Mouse (Mus musculus) CH12.LX (cell line): ENCODE data around the gene Ift43. TPM values are rescaled to one million over a fixed set of nuclear protein-coding genes. Genes with fewer than 3 reads are reported as not detected.

Experiments used
- DNase-seq: peaks from one replicate; pipeline ENCODE4 v3.0.0-alpha.2; 2013; ENCODE audit errors: extremely low read depth
- H3K27ac ChIP-seq: 2 replicates; pipeline ENCODE4 v1.5.1; 2012; ENCODE audit warnings: low read depth, mild to moderate bottlenecking, control low read depth, moderate library complexity; ENCODE audit not compliant: insufficient read depth
- H3K27me3 ChIP-seq: replicated peaks from 2 replicates; pipeline ENCODE3; 2012; ENCODE audit warnings: inconsistent platforms
- H3K36me3 ChIP-seq, 2 experiments: replicated peaks in 1 of 2; 2 replicates each; pipeline versions ENCODE3 to v1.6.1; 2012; ENCODE audit warnings: inconsistent platforms in 1 of 2, low read length in 1 of 2, mild to moderate bottlenecking in 1 of 2, mixed read lengths in 1 of 2, moderate library complexity in 1 of 2; ENCODE audit not compliant: control insufficient read depth in 1 of 2, insufficient read depth in 1 of 2
- H3K4me1 ChIP-seq, 2 experiments: 2 replicates each; pipeline ENCODE4 v1.6.1; 2012; ENCODE audit warnings: inconsistent platforms in 1 of 2, moderate library complexity in 1 of 2; ENCODE audit not compliant: insufficient read depth in 2 of 2, control insufficient read depth in 1 of 2
- H3K4me2 ChIP-seq: 2 replicates; pipeline ENCODE4 v1.6.1; 2012; ENCODE audit warnings: low read depth, mild to moderate bottlenecking, control low read depth; ENCODE audit not compliant: poor library complexity, insufficient read depth, severe bottlenecking
- H3K4me3 ChIP-seq, 3 experiments: fragments of 150-350 bp in 1 of 3; sonication (generic) in 1 of 3; replicated peaks in 1 of 3; 2 replicates each; pipeline versions ENCODE3 to v1.5.1; 2011 to 2012; ENCODE audit warnings: low read depth in 2 of 3, low read length in 2 of 3, mild to moderate bottlenecking in 2 of 3, moderate library complexity in 2 of 3, control low read depth in 1 of 3, improper control_type of control experiment in 1 of 3, inconsistent platforms in 1 of 3, mixed read lengths in 1 of 3; ENCODE audit not compliant: poor library complexity in 1 of 3
- H3K79me2 ChIP-seq: replicated peaks from 2 replicates; pipeline ENCODE4 v1.6.1; 2012; ENCODE audit warnings: mild to moderate bottlenecking, moderate library complexity; ENCODE audit not compliant: control insufficient read depth, poor library complexity, insufficient read depth, severe bottlenecking; ENCODE audit errors: extremely low read depth
- H3K9ac ChIP-seq: 2 replicates; pipeline ENCODE4 v1.6.1; 2012; ENCODE audit warnings: low read depth, mild to moderate bottlenecking, control low read depth, moderate library complexity; ENCODE audit not compliant: insufficient read depth
- H3K9me3 ChIP-seq: replicated peaks from 2 replicates; pipeline ENCODE3; 2012; ENCODE audit warnings: low read length, inconsistent platforms, mixed read lengths
- CHD2 ChIP-seq: IDR thresholded peaks from 2 replicates; pipeline ENCODE4 v1.6.1; 2011; ENCODE audit warnings: low read length, improper control_type of control experiment
- E2F4 ChIP-seq: IDR thresholded peaks from 2 replicates; pipeline ENCODE4 v1.6.1; 2011; ENCODE audit warnings: low read depth, low read length, improper control_type of control experiment; ENCODE audit not compliant: insufficient replicate concordance
- ETS1 ChIP-seq: conservative IDR thresholded peaks from 2 replicates; pipeline ENCODE4 v1.6.1; 2012; ENCODE audit warnings: low read depth, mild to moderate bottlenecking, inconsistent platforms, low read length, improper control_type of control experiment, moderate library complexity
- IRF4 ChIP-seq: IDR thresholded peaks from 2 replicates; pipeline ENCODE4 v1.6.1; 2014; ENCODE audit warnings: low read depth, mild to moderate bottlenecking, inconsistent platforms, low read length, improper control_type of control experiment
- JUND ChIP-seq: conservative IDR thresholded peaks from 2 replicates; pipeline ENCODE4 v1.6.1; 2011; ENCODE audit warnings: low read depth, low read length, improper control_type of control experiment
- MXI1 ChIP-seq: IDR thresholded peaks from 2 replicates; pipeline ENCODE4 v1.6.1; 2011; ENCODE audit warnings: mild to moderate bottlenecking, low read depth, low read length, improper control_type of control experiment
- NRF1 ChIP-seq: IDR thresholded peaks from 2 replicates; pipeline ENCODE4 v1.6.1; 2014; ENCODE audit warnings: low read depth, mild to moderate bottlenecking, inconsistent platforms, low read length, improper control_type of control experiment, moderate library complexity
- PAX5 ChIP-seq: IDR thresholded peaks from 2 replicates; pipeline ENCODE4 v1.6.1; 2012; ENCODE audit warnings: low read length, inconsistent platforms, mixed read lengths
- POLR2A ChIP-seq: IDR thresholded peaks from 2 replicates; pipeline ENCODE4 v1.6.1; 2011; ENCODE audit warnings: low read depth, mild to moderate bottlenecking, improper control_type of control experiment, low read length
- RAD21 ChIP-seq: IDR thresholded peaks from 2 replicates; pipeline ENCODE4 v1.6.1; 2011; ENCODE audit warnings: low read depth, mild to moderate bottlenecking, low read length, improper control_type of control experiment, moderate library complexity
- RCOR1 ChIP-seq: conservative IDR thresholded peaks from 2 replicates; pipeline ENCODE4 v1.6.1; 2012; ENCODE audit warnings: low read depth, mild to moderate bottlenecking, inconsistent platforms, low read length, improper control_type of control experiment
- TCF12 ChIP-seq: IDR thresholded peaks from 2 replicates; pipeline ENCODE4 v1.6.1; 2014; ENCODE audit warnings: low read depth, mild to moderate bottlenecking, inconsistent platforms, low read length, improper control_type of control experiment
- ZC3H11A ChIP-seq: IDR thresholded peaks from 2 replicates; pipeline ENCODE4 v1.6.1; 2012; ENCODE audit warnings: low read depth, mild to moderate bottlenecking, inconsistent platforms, low read length, improper control_type of control experiment
- ZMIZ1 ChIP-seq: IDR thresholded peaks from 2 replicates; pipeline ENCODE4 v1.6.1; 2012; ENCODE audit warnings: low read depth, mild to moderate bottlenecking, inconsistent platforms, low read length, improper control_type of control experiment
- dilution Hi-C: fragments of 300-500 bp; cut with MboI; formaldehyde crosslinking; loops from 2 replicates; pipeline ENCODE4 v1.14.3; 2020; ENCODE audit warnings: low sequenced_read_pairs; ENCODE audit not compliant: extremely low pct_unique_long_range_greater_than_20kb, extremely low pct_ligation_motif_present
- in situ Hi-C: fragments of 300-500 bp; cut with MboI; formaldehyde crosslinking; loops from 3 replicates; pipeline ENCODE4 v1.14.3; 2019; ENCODE audit warnings: low sequenced_read_pairs, low pct_ligation_motif_present, low pct_unique_long_range_greater_than_20kb, mixed read lengths
- polyA plus RNA-seq: library from polyadenylated mRNA; unstranded; fragments of >175 nt; gene quantifications from 2 replicates; pipeline ENCODE4 v1.2.1, GENCODE M21; 2012; ENCODE audit warnings: low read depth; ENCODE audit not compliant: insufficient read length
- total RNA-seq, 2 experiments: library from RNA; depleted of rRNA; stranded (reverse); fragments of 300-350 nt in 1 of 2; fragments of >200 nt in 1 of 2; gene quantifications; 2 replicates each; pipeline ENCODE4 v1.2.3; 2012 to 2014

Gene Ift43
- total and polyA plus RNA-seq, 3 experiments = 2.0 to 8.6 (median 2.8) TPM

DNA sequence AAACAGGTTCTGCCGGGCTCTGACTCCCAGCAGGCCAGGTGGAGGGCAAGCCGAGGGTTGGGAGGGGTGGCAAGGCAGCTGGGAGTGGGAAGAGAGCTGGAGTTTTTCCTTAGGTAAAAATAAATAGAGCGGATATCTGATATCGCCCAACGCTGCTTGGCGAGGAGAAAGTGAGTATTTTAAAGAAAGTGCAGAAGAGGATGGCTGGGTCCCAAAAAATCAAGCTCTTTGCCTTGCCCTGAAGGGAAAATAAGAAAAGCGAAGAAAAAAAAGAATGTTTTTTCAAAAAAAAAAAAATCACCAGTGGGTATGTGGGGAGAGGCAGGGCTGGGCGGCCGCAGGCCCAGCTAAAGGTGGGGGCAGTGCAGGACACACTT is 4.2 kb upstream of the Ift43 start:
- TF ChIP-seq RCOR1 (no peak), ETS1 (no peak), E2F4 (no peak), PAX5 (no peak), JUND (no peak), TCF12 (no peak), POLR2A (no peak), ZC3H11A (no peak), RAD21 (no peak), CHD2 (no peak), MXI1 (no peak), NRF1 (no peak)
- no peaks in the 10 kb centered on the region for H3K9me3 ChIP-seq
- dilution Hi-C loops (no loop called here), in situ Hi-C loops (loop anchor here (5.0 to 10.0 kb wide), 3 partner anchors 53 to 226 kb away; no protein-coding TSS in a partner anchor)
- H3K79me2 ChIP-seq = no peaks in the 10 kb centered on the region
- H3K4me2 ChIP-seq = peak overlapping the region; percentile 66
- H3K27ac ChIP-seq = no peak overlapping the region
- DNase-seq = no peak
- peaks cover 25% of the 10 kb centered on the region for H3K27me3 ChIP-seq
- peak overlapping the region; percentile 46; the same call in 1 of the 2 replicates for H3K9ac ChIP-seq
- no peak overlapping the region for H3K4me3 ChIP-seq
- H3K4me1 ChIP-seq = peaks cover 0 to 3% of the 10 kb centered on the region in 2 experiments; a peak in 1 of 4 replicates
- H3K36me3 ChIP-seq = no peaks in the 10 kb centered on the region

DNA sequence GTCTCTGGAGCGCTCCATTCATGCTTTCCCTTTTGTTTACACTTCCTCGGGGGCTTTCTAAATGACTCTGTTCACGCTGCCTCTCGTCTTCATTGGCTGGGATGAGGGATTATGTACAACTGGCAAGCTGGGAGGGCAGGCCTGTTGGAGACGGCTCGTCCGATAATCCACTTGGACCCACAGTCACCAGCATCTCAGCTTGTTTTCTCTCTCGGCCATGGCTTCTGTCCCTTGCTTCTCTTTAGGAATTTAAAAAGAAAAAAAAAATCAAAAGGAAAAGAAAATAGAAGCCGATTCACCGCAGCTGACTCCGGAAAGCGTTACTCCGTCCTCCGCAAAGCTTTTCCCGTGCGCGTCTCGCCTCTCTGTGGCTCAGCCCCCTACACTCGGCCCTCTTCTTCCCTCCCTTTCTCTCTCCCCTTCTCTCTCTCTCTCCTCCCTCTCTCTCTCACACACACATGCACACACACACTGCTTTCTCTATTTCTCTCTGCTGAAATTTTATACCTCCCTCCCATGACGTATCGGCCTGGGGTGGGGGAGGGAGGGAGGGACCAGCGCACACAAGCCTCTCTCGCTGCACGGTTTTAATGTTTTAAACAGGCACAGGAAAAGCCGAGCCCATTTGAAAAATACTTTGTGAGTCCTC is 3.7 kb upstream of the Ift43 start, which contains the start of gene Tgfb3:
Tgfb3 (minus strand) TSS at position 489 of the 649 bp plus-strand sequence.
- Histone ChIP-seq H3K4me2 (peak within 1 kb of the TSS; percentile 66), H3K9me3 (no peaks in the 10 kb centered on the region), H3K27ac (no peak within 1 kb of the TSS), H3K9ac (peak within 1 kb of the TSS; percentile 46), H3K4me3 (peak within 1 kb of the TSS; percentile 42 to 62 (median 49)), H3K4me1 (peaks cover 0 to 3% of the 10 kb centered on the region in 2 experiments; a peak in 1 of 4 replicates), H3K27me3 (peaks cover 27% of the 10 kb centered on the region), H3K79me2 (no peaks in the 10 kb centered on the region), H3K36me3 (no peaks in the 10 kb centered on the region)
- DNase-seq = no peak
- dilution Hi-C loops (no loop called here), in situ Hi-C loops (loop anchor here (5.0 to 10.0 kb wide), 3 partner anchors 54 to 226 kb away; no protein-coding TSS in a partner anchor)
- TF ChIP-seq ZMIZ1 (no peak), IRF4 (peak; percentile 19; the same call in 1 of the 2 replicates), MXI1 (0 out of 2 replicates have a peak, but pooled peaks have one; percentile 1)
